Mouse (Mus musculus) NIH3T3 (cell line): ENCODE measurements at regions not wholly inside any gene's neighbourhood (a gene's known extent, or its start where the extent isn't known, plus 50 kb on each side); places are given as distances from the start of the nearest gene placed in this dataset.

Experiments
- DNase-seq: peaks from one replicate; pipeline ENCODE4 v3.0.0-alpha.2; 2012; ENCODE audit warnings: low read depth

GRCm38 (mm10) chr11:89247991-89248390, 54.1 kb downstream of the Nog start:
- no peak for DNase-seq

- peak; percentile 23 for DNase-seq
These were observed 58.8 kb downstream of the Nog start for GRCm38 (mm10) chr11:89243370-89243769.

DNA sequence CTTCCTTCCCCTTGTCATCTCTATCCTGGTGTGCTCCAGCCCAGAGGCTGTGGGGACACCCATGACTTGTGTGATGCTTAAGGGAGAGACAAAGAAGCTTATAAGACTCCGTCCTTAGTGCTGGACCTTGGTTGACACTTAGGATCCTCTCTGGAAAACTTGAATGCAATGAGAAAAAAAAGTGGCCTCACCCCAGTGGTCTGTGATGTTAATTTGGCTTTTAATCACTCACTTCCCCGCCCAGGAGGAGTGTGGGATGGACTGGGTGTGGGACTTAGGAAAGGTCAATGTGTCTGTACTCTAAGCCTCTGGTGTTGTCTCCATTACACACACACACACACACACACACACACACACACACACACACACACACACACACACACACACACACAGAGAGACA, 60.0 kb downstream of the Nog start:
- no peak for DNase-seq

GRCm38 (mm10) chr11:89239891-89240290, 62.2 kb downstream of the Nog start:
- peak; percentile 75 for DNase-seq

DNA sequence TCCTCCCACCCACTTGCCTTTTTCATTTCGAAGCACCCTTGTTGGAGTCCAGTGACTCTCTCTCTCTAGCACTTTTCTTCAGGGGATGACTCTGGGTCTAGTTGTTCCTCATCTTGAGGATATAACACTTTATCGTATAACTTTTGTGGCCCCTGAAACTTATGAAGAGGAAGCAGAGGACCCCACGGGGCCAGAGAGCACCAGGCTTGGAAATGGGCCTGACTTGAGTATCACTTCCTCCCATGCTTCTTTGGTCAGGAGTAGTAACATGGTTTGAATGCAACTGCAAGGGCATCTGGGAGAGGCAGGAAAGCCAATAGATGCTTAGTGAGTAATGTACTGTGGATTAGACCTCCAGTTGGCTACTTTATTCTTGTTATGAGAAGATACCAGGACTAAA, 65.2 kb downstream of the Nog start:
- no peak for DNase-seq

DNA sequence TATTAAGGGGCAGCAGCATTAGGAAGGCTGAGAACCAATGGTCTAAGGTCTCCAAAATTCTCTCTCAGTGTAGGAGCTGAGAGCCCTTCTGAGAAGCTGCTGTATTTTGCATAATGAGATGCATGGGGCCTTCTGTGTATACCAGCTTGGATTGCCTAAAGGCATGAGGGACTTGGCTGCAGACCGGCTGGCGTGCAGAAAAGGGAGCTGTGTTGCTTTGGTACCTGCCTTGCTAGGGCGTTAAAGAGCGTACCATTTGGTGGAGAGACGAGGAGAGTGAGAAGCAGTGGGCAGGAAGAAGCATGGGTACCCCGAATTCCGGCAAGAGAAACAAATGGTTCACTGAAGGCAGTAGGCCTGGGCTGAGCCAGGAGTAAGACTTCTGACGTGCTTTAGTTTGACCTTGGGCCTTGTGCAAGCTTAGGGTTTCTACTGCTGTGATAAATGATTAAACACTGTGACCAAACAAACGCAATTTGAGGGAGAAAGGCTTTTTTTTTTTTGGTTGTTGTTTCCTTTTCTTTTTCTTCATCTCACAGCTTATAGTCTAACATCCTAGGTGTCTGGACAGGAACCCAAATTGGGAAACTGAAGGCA, 69.2 kb downstream of the Nog start:
- no peak for DNase-seq

DNA sequence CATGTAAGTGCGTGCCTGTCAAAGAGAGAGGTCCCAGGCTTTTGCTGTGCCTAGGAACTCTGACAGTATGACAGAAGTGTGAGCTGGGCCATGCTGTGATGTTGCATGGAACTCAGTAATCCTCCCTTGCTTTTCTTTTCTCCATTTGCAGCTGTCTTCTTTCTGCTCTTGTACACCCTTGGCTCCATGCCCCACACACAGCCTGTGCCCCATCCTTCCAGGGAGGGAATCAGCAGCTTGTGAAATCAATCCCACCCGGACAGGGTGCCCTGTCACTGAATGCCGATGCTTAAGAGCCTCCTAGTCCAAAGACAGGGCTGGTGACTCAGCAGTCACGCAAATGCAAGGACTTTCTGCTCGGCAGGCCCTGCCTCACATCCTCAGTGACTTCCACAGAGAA, 72.4 kb downstream of the Nog start:
- no peak for DNase-seq

DNA sequence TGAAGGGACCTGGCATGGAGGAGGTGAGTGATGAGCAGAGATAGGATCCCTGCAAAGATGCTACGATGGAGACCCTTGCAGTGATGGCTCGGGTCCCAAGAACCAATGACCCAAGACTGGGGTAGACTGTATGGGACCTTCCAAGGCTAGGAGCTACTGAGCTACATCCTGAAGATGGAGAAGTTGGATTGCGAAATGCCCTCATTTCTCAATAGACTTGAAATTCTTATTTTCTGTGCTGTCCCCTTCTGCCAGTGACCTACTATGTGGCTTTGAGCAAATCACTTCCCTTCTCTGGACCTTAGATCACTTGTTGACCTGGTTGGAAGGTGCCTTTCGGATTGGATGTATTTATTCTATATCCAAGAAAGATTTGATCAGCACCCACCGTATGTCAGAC, 88.9 kb downstream of the Nog start:
- DNase-seq, result no peak

DNA sequence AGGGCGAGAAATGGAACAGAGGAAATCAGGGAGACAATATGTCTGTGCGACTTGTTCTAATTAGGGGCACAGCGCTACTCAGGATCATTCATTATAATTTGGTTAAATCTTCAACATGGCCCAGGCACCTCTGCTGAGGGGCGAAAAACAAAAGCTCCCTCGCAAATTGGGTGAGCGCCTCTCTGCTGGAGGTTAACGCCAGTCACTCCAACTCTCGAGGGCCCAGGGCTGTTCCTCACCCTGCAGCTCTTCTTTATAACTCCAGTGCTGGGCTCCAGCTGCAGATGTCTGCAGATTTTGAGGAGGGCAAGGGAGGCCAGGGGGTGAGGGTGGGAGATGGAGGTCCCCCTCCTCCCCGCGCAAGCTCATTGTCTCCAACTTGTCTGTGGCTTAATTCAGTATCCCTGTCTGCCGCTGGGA, 92.6 kb downstream of the Nog start:
- no peak for DNase-seq

DNA sequence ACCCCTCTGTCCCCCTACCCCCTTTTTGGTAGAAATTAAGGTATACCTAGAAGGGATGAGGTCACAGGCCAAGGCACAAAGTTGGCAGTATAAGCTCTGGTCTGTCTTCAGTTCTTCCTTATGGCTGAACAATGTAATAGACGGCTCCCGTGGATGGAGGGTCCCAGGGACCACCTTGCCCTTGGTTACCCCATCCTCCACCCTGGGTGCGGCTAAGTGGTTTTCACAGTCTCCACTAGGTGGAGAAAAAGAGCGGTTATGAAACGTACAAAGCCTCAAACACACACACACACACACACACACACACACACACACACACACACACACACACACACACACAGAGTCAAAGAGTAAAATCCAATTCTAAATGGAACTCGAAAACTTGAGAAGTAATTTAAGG, 93.1 kb downstream of the Nog start:
- no peak for DNase-seq

DNA sequence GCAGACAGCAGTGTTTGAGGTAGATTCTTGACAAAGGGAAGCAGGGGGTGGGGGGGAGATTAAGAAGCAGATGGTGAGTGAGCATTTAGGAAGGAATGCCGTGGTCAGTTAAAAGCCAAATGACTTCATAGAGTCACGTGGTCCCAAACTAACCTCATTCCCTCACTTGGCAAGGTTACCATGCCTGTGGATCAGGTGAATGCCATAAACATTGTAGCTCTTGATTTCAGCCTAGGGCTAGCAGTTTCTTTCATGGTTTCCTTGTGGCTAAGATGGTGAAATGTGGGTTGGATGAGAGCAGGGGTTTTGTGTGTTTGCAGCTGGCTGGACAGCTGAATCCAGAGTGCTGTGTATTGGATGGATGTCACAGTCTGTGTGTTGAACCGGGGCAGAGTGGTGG, 95.3 kb downstream of the Nog start:
- peak; percentile 84 for DNase-seq

- DNase-seq, result no peak
These were observed 97.1 kb downstream of the Nog start for GRCm38 (mm10) chr11:89204948-89205545.

DNA sequence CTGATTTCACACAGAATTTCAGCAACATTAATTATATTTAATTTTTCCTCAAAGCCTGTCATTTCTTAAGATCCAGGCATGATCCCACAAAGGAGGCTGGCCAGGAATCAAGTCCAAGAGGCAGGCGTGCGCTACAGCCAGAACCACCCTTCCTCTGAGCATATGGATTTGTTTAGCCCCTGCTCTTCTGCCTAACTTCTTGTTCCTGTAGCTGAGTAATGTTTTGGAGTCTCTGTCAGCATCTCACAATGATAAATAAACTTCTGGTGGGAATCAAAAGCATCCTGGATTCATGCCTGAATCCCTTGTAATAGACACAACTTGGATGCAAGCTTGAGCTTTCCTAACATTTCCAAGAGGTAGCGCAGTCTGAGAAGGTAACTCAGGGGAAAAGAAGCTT, 101.7 kb downstream of the Nog start:
- DNase-seq, result peak; percentile 75

DNA sequence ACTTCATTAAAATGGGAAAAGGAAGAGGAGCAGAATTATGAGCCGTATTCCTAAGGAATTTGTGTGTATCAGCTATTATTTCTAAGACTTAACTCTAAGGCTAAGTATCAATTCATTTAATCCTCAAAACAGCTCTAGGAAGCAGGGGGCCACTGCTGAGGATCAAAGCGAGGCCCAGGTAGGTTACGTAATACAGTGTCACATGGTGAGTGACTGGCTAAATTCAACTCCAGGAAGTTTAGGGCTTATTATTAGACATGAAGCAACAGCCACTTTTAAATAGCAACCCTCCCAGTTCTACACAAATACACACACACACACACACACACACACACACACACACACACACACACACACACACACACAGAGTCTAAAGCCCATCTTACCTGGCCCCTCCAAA, 109.3 kb downstream of the Nog start:
- no peak for DNase-seq

DNA sequence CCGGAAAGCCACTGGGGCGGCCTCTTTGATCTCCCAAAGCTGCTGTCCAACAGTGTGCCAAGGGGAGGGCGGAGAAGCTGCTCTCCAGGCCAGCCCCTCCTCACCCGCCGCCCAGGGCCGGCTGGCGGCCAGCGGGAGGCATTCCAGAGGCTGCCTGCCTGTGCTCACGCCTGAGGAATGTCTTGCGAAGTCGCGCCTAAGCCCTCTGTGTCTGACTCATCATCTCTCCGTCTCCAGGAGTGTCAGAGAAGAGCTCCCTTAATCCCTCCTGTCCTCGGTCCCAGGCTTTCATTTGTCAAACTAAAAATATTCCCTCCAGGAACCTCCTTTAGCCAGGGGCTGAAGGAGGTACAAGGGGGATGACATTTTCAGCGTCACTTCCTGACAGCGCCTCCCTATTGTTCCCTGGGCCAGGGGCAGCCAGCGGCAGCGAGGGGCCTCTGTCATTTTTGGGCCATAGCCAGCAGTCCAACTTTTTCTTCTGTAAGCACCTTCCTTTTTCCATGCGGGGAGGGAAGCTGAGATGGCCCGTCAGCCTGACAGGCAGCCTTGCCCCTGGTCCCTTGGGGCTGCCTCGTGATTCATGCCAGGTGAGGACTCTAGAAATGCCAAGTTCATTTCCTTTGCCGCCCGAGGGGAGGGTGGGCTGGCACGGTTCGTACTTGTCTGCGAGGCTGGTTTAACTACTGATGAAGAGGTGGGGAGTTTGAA, 113.4 kb downstream of the Gm525 start:
- DNase-seq, result peak; percentile 95

DNA sequence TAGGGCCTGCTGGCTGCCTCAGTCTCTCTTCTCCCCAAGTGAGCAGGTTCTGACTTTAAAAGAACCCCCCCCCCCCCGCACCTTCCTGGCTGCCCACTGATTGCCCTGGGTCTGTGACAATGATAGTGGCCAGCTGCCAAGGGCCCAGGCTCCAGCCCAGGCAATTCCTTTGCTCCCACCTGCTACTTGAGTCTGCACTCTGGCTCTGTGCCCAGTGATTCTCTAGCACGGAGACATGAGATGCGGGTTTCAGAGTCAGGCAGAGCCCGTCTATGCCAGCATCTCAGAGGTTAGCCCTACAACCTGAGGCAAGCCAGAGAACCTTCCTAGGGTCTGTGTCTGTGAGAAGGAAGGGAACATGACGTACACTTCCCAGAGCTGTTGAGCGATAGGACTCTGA, 112.2 kb downstream of the Gm525 start:
- peak; percentile 26 for DNase-seq

GRCm38 (mm10) chr11:89181471-89181870, 107.8 kb downstream of the Gm525 start:
- DNase-seq, result no peak

- DNase-seq, result no peak
These were observed 104.8 kb downstream of the Gm525 start for GRCm38 (mm10) chr11:89178436-89178835.

DNA sequence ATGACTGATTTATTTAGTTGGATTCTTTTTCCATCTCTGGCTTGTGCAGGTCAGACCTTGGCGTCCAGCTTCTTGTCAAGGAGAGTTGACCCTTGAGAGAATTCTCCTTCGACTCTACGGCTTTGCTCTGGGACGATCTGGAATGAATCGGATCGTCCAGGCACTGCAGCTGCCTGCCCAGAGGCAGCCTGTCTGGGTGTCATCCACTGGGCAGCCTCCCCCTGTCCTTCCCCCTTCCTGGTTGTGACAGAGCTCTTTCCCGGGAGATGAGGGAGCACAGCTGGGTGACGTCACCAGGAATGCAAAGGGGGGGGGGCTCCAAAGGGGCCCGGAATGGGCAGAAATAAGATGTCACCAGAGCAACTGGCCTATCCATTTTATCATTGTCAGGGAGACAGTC, 101.9 kb downstream of the Gm525 start:
- no peak for DNase-seq

DNA sequence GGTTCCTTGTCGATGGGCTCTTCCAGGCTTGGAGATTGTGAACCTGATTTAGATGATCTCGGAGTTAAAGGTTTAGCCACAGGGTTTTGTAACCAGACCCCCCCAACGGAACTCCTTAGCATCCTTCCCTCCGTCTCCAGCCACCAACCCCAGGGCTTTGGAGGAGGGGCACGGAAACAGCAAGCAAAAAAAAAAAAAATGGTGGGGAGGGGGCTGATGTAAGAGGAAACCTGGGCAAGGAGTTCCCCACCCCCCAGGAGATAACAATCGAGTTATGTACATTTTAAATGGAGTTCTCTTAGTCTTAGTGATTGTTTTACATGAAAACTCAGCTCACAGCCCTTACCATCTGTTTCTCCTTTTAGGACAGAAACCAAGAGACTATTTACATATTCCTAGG, 101.3 kb downstream of the Gm525 start:
- no peak for DNase-seq

DNA sequence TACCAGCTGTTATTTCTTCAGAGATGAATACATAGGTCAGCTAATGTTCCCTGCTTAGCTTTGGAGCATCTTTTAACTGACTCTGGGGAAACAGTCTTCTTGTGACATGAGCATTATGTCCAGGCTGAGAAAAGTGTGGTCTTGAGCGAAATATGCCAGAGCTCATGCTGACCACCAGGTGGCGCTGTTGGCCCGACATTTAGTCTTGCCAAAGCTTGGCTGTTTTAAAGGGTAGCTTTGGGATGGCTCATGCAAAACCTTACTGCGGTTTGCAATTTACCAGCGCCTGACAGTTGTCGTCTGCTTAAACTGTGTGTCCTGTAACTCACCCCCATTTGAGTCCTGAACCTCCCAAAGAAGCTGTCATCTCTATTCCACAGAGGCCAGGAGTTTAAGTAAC, 91.6 kb downstream of the Gm525 start:
- DNase-seq, result peak; percentile 91

DNA sequence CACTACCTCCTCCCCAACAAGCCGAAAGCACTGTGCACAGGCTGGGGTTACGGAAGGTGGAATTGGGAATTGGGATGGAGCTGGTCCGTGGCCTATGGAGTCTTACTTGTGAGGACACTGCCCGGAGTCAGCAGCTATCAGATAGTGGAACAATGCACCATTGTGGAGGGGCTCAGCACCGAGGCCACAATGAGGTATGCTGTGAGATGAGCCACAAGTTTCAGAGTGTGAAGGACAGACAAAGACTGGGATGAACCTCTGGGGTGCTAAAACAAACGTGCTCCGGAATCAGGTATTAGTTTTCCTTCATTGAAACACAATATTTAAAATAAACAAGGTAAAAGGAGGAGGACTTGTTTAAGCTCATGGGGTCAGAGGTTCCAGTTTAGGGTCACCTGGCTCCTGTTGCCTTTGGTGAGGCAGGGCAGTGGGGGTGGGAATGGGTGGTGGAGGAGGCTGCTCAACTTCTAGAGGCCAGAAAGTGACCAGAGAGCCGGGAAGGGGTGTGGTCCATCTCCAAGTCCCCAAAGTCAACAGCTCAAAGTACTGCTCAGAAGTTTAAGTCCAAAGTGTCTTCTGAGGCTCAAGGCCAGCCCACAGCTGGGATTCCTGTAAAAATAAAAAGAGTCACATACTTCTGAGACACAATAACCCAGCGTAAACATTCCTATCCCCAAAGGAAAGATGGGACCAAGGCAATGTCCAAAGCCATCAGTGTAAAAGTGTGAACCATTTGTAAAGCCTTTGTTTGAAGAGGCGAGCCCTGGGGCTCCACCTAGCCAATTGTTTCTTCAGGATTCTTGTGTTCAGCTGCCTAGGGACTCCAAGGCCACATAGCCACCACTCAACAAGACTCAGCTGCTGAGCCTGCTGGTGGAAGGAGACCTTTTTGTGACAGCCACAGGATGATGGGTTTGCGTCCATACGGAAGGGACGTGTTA, 80.1 kb downstream of the Gm525 start:
- DNase-seq, result no peak

DNA sequence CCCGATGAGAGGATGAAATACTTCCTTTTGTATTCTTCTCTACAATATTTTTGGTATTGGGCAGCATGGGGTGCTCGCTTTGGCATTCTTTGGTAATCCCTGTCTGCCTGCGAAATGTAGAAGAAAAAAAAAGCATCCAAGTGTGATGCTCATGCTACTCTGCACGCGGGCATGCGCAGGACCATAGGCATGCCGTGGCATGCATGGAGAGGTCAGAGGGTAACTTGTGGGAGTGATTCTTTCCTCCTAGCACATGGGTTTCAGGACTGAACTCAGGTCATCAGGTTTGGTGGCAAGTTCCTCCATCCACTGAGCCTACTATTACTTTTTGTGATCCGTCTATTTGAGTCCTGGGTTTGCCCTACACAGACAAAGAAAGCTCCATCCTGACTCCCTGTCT, 74.3 kb downstream of the Gm525 start:
- DNase-seq, result no peak
